Comparison of ENCODE assay signal across 13 mouse cellular contexts in the genomic region with DNA sequence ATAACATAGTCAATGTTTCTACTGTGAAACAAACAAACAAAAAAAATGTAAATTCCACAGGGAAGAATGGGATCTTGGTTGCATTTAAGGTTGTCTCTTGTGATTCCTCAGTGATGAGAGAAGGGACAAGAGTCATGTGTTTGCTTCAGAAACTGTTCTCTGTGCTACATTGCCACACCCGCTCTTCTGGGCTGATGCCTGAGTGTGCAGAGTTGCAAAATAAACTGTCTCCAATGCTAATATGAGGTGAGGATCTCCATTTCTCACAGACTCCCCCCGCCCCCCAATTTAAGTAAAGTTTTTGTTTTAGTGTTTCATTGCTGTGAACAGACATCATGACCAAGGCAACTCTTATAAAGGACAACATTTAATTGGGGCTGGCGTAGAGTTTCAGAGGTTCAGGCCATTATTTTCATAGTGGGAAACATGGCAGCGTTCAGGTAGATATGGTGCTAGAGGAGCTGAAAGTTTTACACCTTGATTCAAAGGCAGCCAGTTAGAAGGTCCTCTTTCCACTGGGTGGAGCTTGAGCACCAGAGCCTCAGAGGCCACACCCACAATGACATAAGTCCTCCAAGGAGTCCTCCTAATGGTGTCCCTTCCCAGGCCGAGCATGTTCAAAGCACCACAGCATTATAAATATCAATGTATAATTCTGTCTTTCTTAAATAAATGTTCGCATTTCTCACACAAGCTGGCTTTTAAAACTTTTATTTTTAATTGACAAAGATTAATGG. TPM values are rescaled to one million over a fixed set of nuclear protein-coding genes. Genes with fewer than 3 reads are reported as not detected.
DNase-seq lines count a peak whose midpoint lies in the region; ATAC-seq and TF ChIP-seq lines count a peak whose summit lies in the region.
"Had no signal": no experiment of that assay in that cellular context is flagged by ENCODE, and none has a peak within 500 bp of the region (broad histone marks: within the 10 kb centered on the region; RNA-seq: fewer than 3 reads in every experiment).

No protein-coding gene starts in this region.

- no peak overlapping the region for H3K4me3 ChIP-seq in embryonic facial prominence, embryonic 13.5 days
- no peak overlapping the region for H3K4me3 ChIP-seq in embryonic facial prominence, embryonic 10.5 days
- H3K4me3 ChIP-seq in intestine, postnatal 0 days (ENCODE audit: low read depth, low read length) = no peak overlapping the region
- H3K4me3 ChIP-seq: gastrocnemius, adult 2 months; limb, embryonic 13.5 days had no signal

- peaks cover 42% of the 10 kb centered on the region for H3K36me3 ChIP-seq in embryonic facial prominence, embryonic 13.5 days
- peaks cover 54% of the 10 kb centered on the region for H3K36me3 ChIP-seq in embryonic facial prominence, embryonic 10.5 days (replicated peaks)
- H3K36me3 ChIP-seq in intestine, postnatal 0 days (ENCODE audit: control insufficient read depth, insufficient read depth) = peaks cover 23% of the 10 kb centered on the region

- no peak for TF ChIP-seq CTCF in intestine, postnatal 0 days (IDR thresholded peaks at IDR 0.05; ENCODE audit: low read depth)

- H3K9ac ChIP-seq in embryonic facial prominence, embryonic 13.5 days = no peak overlapping the region
- H3K9ac ChIP-seq in intestine, postnatal 0 days (ENCODE audit: low read depth, low read length) = no peak overlapping the region
- H3K9ac ChIP-seq: limb, embryonic 13.5 days had no signal

- no peak overlapping the region for H3K27ac ChIP-seq in embryonic facial prominence, embryonic 13.5 days
- no peak overlapping the region for H3K27ac ChIP-seq in embryonic facial prominence, embryonic 10.5 days (replicated peaks)
- H3K27ac ChIP-seq in intestine, postnatal 0 days (ENCODE audit: low read depth, low read length) = no peak overlapping the region
- H3K27ac ChIP-seq: gastrocnemius, adult 2 months; limb, embryonic 13.5 days had no signal

- 0 out of 2 replicates have a peak, but pooled peaks have one; percentile 60 for ATAC-seq in embryonic facial prominence, embryonic 13.5 days (ENCODE audit: insufficient number of reproducible peaks, insufficient read depth, low FRiP score, low TSS enrichment, low read depth)
- ATAC-seq in intestine, postnatal 0 days = 0 out of 2 replicates have a peak, but pooled peaks have one; percentile 45

- no peaks in the 10 kb centered on the region for H3K27me3 ChIP-seq in embryonic facial prominence, embryonic 13.5 days
- H3K27me3 ChIP-seq in embryonic facial prominence, embryonic 10.5 days (replicated peaks; ENCODE audit: low read depth, poor library complexity, severe bottlenecking) = no peaks in the 10 kb centered on the region
- no peaks in the 10 kb centered on the region for H3K27me3 ChIP-seq in intestine, postnatal 0 days (replicated peaks; ENCODE audit: control insufficient read depth, insufficient read depth, low read length)
- H3K27me3 ChIP-seq: limb, embryonic 13.5 days had no signal

- DNase-seq in embryonic facial prominence, embryonic 10.5 days (ENCODE audit: low spot score) = no peak
- DNase-seq in 3T3-L1 (ENCODE audit: low read depth, low spot score) = peak; percentile 48
- DNase-seq in ZHBTc4 (ENCODE audit: low read depth, low spot score) = peak; percentile 91
- no peak for DNase-seq in left cerebral cortex, adult 9 months (ENCODE audit: low spot score in 2 of 2)
- DNase-seq in urinary bladder, adult 18-20 months (ENCODE audit: low spot score in 2 of 2) = no peak
- DNase-seq in layer of hippocampus, postnatal 14 days (ENCODE audit: low spot score in 2 of 2) = no peak
- DNase-seq: adrenal gland, postnatal 25 days; cerebellum, postnatal 10 days; gastrocnemius, adult 2 months; kidney, postnatal 10 days had no signal

- peaks cover 20% of the 10 kb centered on the region for H3K4me1 ChIP-seq in embryonic facial prominence, embryonic 13.5 days
- H3K4me1 ChIP-seq in embryonic facial prominence, embryonic 10.5 days = peaks cover 12% of the 10 kb centered on the region
- peaks cover under 1% of the 10 kb centered on the region; the same call in 1 of the 2 replicates for H3K4me1 ChIP-seq in intestine, postnatal 0 days (replicated peaks; ENCODE audit: control insufficient read depth, insufficient read depth, low read length)

- H3K4me2 ChIP-seq in embryonic facial prominence, embryonic 13.5 days = no peak overlapping the region
- H3K4me2 ChIP-seq in intestine, postnatal 0 days (replicated peaks; ENCODE audit: low read depth) = no peak overlapping the region
- H3K4me2 ChIP-seq: limb, embryonic 13.5 days had no signal

- no peaks in the 10 kb centered on the region for H3K9me3 ChIP-seq in embryonic facial prominence, embryonic 13.5 days
- H3K9me3 ChIP-seq in embryonic facial prominence, embryonic 10.5 days = no peaks in the 10 kb centered on the region
- H3K9me3 ChIP-seq in intestine, postnatal 0 days (ENCODE audit: control insufficient read depth) = no peaks in the 10 kb centered on the region
- H3K9me3 ChIP-seq: limb, embryonic 13.5 days had no signal

- 87% methylated on average over 6 of the region's 6 CpGs for WGBS in embryonic facial prominence, embryonic 13.5 days
- WGBS in embryonic facial prominence, embryonic 10.5 days = 85% methylated on average over 6 of the region's 6 CpGs
- WGBS in intestine, postnatal 0 days = 76% methylated on average over 6 of the region's 6 CpGs

RNA-seq across cellular contexts. Expression of a gene that starts 6.4 kb away (rescaled TPM):
- 245 and 261 TPM in 2 replicates for polyA plus RNA-seq in embryonic facial prominence, embryonic 13.5 days (2015; fragmentation: Nextera tagmentation; extraction: Ambion mirVana)
- polyA plus RNA-seq in embryonic facial prominence, embryonic 10.5 days (2016; fragmentation: Nextera tagmentation; extraction: Ambion mirVana) = 142 and 152 TPM in 2 replicates
- polyA plus RNA-seq in intestine, postnatal 0 days (2015; fragmentation: Nextera tagmentation; extraction: Ambion mirVana) = 144 and 151 TPM in 2 replicates
- total RNA-seq in layer of hippocampus, postnatal 14 days (2021) = 100 to 1,000 TPM; 214 to 218 TPM

RNA-seq across cellular contexts. Expression of a gene that starts 16.1 kb away (rescaled TPM):
- polyA plus RNA-seq in embryonic facial prominence, embryonic 13.5 days (2015; fragmentation: Nextera tagmentation; extraction: Ambion mirVana) = 32.3 and 35.6 TPM in 2 replicates
- polyA plus RNA-seq in embryonic facial prominence, embryonic 10.5 days (2016; fragmentation: Nextera tagmentation; extraction: Ambion mirVana) = 10.2 and 11.7 TPM in 2 replicates
- polyA plus RNA-seq in intestine, postnatal 0 days (2015; fragmentation: Nextera tagmentation; extraction: Ambion mirVana) = 12.9 and 14.0 TPM in 2 replicates
- total RNA-seq in layer of hippocampus, postnatal 14 days (2021) = 10 to 100 TPM; 24.7 to 30.8 TPM

Comparison
In these comparisons a context has a peak if more than half of its experiments do, and no peak if none do; other contexts are left out.
1. DNase-seq: peak in 3T3-L1 (single experiment) and ZHBTc4 (single experiment); none in embryonic facial prominence, embryonic 10.5 days (single experiment), left cerebral cortex, adult 9 months (0 of 2), urinary bladder, adult 18-20 months (0 of 2) and layer of hippocampus, postnatal 14 days (0 of 2).